Mouse (Mus musculus) liver, adult 2 months (tissue): ENCODE results near the gene Nsmf.

ENCODE experiments used
- CTCF ChIP-seq: fragments of 200-500 bp; IDR thresholded peaks from 2 replicates; pipeline ENCODE4 v1.5.1; 2011; ENCODE audit warnings: low read depth, low read length, control low read depth
- POLR2A ChIP-seq: fragments of 200-500 bp; IDR thresholded peaks from 2 replicates; pipeline ENCODE4 v1.6.1; 2011; ENCODE audit warnings: low read length, control low read depth; ENCODE audit not compliant: insufficient read depth; ENCODE audit errors: extremely low read depth

- TF ChIP-seq POLR2A (no peak), CTCF (no peak)
Measured at GRCm38 (mm10) chr2:25051450-25051849, 2.7 kb upstream of the Nsmf start.
